Mouse (Mus musculus): ENCODE measurements at regions not wholly inside any gene's neighbourhood (a gene's known extent, or its start where the extent isn't known, plus 50 kb on each side); places are given as distances from the start of the nearest gene placed in this dataset.

- TF ChIP-seq POLR2A (IDR thresholded peaks at IDR 0.05; ENCODE audit: control insufficient read depth, low read depth, low read length) (no peak), CTCF (IDR thresholded peaks at IDR 0.05; ENCODE audit: control insufficient read depth, insufficient read depth, insufficient replicate concordance, low read depth, low read length) (no peak)
These were observed 173.1 kb downstream of the Olfm4 start for GRCm38 (mm10) chr14:80157002-80157401.
